Mouse (Mus musculus): ENCODE data around the gene Thop1. TPM values are rescaled to one million over a fixed set of nuclear protein-coding genes. Genes with fewer than 3 reads are reported as not detected.
"Not testable (repeated sequence)": the region's sequence is repeated elsewhere in the genome, so short reads cannot be mapped to it uniquely, and the experiment has no call there.

Thop1 gene
- polyA plus RNA-seq, 1 experiment: 139 TPM

DNA sequence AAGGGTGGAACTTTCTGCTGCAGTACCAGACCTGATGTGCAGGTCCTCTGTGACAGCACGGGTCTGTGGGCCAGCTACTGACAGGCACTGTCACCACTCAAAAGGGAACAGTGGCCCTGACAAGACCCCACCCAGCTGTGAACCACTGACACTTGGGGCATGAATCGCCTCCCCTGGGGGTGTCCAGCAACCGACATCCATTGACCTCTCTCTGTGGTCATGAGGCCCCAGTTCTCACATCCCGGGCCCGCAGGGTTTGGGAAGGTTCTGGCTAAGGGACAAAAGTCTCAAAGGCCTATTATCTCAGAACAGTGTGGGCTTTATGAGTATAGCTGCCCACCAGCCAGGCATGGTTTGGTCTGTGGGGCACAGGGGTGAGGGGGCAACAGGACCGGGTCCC, 14.7 kb upstream of the Thop1 start:
- Histone ChIP-seq H3K36me3 (ENCODE audit: control insufficient read depth, insufficient read depth) (peaks cover 3% of the 10 kb centered on the region), H3K27me3 (ENCODE audit: control insufficient read depth, insufficient read depth, insufficient read length) (no peaks in the 10 kb centered on the region), H3K4me3 (no peak overlapping the region), H3K79me2 (ENCODE audit: control insufficient read depth, insufficient read depth) (peaks cover 70% of the 10 kb centered on the region), H3ac (ENCODE audit: control insufficient read depth, insufficient read length) (no peak overlapping the region), H3K4me2 (ENCODE audit: low read depth) (no peak overlapping the region)
- TF ChIP-seq TCF3 (IDR thresholded peaks at IDR 0.05; ENCODE audit: insufficient read length, low read depth) (no peak), TCF12 (IDR thresholded peaks at IDR 0.05; ENCODE audit: insufficient read depth, poor library complexity, severe bottlenecking) (no peak), CEBPB (IDR thresholded peaks at IDR 0.05; ENCODE audit: insufficient read depth, poor library complexity, severe bottlenecking) (no peak), MYOD1 (IDR thresholded peaks at IDR 0.05; ENCODE audit: control insufficient read depth in 1 of 3, insufficient read length in 2 of 3, low read depth in 2 of 3) (no peak), REST (IDR thresholded peaks at IDR 0.05; ENCODE audit: insufficient read depth, insufficient read length) (no peak)

DNA sequence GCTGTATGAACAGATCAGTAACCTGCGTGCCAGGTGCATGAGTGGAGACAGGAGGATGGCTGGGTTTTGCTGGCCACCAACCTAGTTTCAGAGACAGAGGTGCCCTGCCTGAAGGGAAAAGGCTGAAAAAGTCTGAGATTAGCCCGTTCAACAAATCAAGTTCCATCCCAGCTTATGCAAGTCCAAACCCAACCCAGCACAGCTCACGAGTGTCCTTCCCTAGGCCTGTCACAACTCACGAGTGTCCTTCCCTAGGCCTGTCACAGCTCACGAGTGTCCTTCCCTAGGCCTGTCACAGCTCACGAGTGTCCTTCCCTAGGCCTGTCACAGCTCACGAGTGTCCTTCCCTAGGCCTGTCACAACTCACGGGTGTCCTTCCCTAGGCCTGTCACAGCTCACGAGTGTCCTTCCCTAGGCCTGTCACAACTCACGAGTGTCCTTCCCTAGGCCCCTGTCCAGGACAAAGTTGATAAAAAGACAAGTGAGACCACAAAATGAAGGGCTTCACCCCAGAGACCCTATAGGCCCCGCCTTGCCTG, 14.0 kb upstream of the Thop1 start:
- H3K36me3 ChIP-seq (ENCODE audit: control insufficient read depth, insufficient read depth); H3ac ChIP-seq (ENCODE audit: control insufficient read depth, insufficient read length); H3K4me3 ChIP-seq; H3K4me2 ChIP-seq (ENCODE audit: low read depth); H3K27me3 ChIP-seq (ENCODE audit: control insufficient read depth, insufficient read depth, insufficient read length): not testable (repeated sequence)
- H3K79me2 ChIP-seq (ENCODE audit: control insufficient read depth, insufficient read depth): peaks cover 70% of the 10 kb centered on the region

DNA sequence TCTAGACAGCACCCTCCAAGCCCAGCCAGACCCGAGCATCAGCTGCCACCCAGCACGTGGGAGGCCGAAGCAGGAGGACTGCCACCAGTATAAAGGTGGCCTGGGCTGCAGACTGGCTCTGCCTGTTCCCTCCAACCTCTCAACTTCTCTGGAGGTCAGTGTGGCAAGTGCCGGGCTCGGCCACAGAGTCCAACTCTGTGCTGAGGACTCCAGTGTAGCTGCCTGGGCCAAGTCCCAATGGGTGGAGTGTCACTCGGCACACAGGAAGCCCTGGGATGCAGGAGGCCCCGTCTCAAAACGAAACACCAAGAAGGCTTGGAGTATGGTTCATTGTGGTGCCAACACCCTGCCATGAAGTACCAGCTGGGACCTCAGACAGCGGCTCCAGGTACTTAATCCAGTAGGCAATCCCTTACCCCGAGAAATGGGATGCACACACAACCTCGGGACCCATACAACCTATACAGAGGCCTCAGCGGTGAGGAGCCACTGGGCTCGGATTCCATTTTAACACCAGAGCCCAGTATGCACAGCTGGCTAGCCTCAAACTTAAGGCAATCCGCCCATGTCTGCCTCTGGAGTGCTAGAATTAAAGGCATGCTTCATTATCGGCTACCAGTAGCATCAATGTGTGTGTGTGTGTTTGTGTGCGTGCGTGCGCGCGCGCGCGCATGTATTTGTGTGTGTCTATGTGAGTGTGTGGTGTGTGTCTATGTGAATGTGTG, 12.3 kb upstream of the Thop1 start:
- no peak overlapping the region for H3ac ChIP-seq (ENCODE audit: control insufficient read depth, insufficient read length)
- TF ChIP-seq POLR2AphosphoS2 (IDR thresholded peaks at IDR 0.05; ENCODE audit: insufficient read length, low read depth) (no peak), TCF3 (IDR thresholded peaks at IDR 0.05; ENCODE audit: insufficient read length, low read depth) (no peak), POLR2A (IDR thresholded peaks at IDR 0.05; ENCODE audit: insufficient read length, low read depth) (no peak), CEBPB (IDR thresholded peaks at IDR 0.05; ENCODE audit: insufficient read depth, poor library complexity, severe bottlenecking) (no peak), MYOD1 (IDR thresholded peaks at IDR 0.05; ENCODE audit: control insufficient read depth in 1 of 3, insufficient read length in 2 of 3, low read depth in 2 of 3) (no peak), MYOG (IDR thresholded peaks at IDR 0.05; ENCODE audit: control insufficient read depth in 1 of 3, insufficient read depth in 1 of 3, insufficient read length in 2 of 3, low read depth in 2 of 3) (no peak), USF1 (IDR thresholded peaks at IDR 0.05; ENCODE audit: low read depth) (no peak), MAX (IDR thresholded peaks at IDR 0.05; ENCODE audit: low read depth) (no peak)
- no peaks in the 10 kb centered on the region for H3K36me3 ChIP-seq (ENCODE audit: control insufficient read depth, insufficient read depth)
- no peaks in the 10 kb centered on the region for H3K27me3 ChIP-seq (ENCODE audit: control insufficient read depth, insufficient read depth, insufficient read length)
- H3K79me2 ChIP-seq (ENCODE audit: control insufficient read depth, insufficient read depth): peaks cover 70% of the 10 kb centered on the region
- no peak overlapping the region for H3K4me3 ChIP-seq
- no peak overlapping the region for H3K4me2 ChIP-seq (ENCODE audit: low read depth)

DNA sequence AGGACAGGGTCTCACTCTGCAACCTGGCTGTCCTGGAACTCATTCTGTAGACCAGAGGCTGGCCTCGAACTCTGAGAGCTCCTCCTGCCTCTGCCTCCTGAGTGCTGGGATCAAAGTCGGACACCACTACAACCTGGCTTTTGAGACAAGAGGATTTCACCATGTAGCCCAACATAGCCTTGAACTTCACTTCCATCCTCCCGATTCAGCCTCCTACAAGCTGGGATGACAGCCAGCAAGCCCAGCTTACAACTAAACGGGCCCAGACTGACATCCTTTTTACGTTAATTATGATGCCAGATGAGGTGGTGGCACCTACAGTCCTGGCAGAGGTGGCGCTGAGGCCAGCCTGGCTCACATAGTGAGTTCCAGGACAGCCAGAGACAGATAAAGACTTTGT, 10.9 kb upstream of the Thop1 start:
- peak overlapping the region; percentile 62 for H3ac ChIP-seq (ENCODE audit: control insufficient read depth, insufficient read length)
- TF ChIP-seq TCF12 (IDR thresholded peaks at IDR 0.05; ENCODE audit: insufficient read depth, poor library complexity, severe bottlenecking) (no peak), POLR2AphosphoS2 (IDR thresholded peaks at IDR 0.05; ENCODE audit: insufficient read length, low read depth) (no peak), MYOG (IDR thresholded peaks at IDR 0.05; ENCODE audit: control insufficient read depth in 1 of 3, insufficient read depth in 1 of 3, insufficient read length in 2 of 3, low read depth in 2 of 3) (no peak), MYOD1 (IDR thresholded peaks at IDR 0.05; ENCODE audit: control insufficient read depth in 1 of 3, insufficient read length in 2 of 3, low read depth in 2 of 3) (no peak), POLR2A (IDR thresholded peaks at IDR 0.05; ENCODE audit: insufficient read length, low read depth) (no peak), USF1 (IDR thresholded peaks at IDR 0.05; ENCODE audit: low read depth) (no peak), E2F4 (IDR thresholded peaks at IDR 0.05; ENCODE audit: insufficient read depth) (no peak)
- peak overlapping the region; percentile 96 for H3K4me2 ChIP-seq (ENCODE audit: low read depth)
- H3K27me3 ChIP-seq (ENCODE audit: control insufficient read depth, insufficient read depth, insufficient read length): no peaks in the 10 kb centered on the region
- no peaks in the 10 kb centered on the region for H3K36me3 ChIP-seq (ENCODE audit: control insufficient read depth, insufficient read depth)
- peaks cover 60% of the 10 kb centered on the region for H3K79me2 ChIP-seq (ENCODE audit: control insufficient read depth, insufficient read depth)
- H3K4me3 ChIP-seq: peak overlapping the region; percentile 94

DNA sequence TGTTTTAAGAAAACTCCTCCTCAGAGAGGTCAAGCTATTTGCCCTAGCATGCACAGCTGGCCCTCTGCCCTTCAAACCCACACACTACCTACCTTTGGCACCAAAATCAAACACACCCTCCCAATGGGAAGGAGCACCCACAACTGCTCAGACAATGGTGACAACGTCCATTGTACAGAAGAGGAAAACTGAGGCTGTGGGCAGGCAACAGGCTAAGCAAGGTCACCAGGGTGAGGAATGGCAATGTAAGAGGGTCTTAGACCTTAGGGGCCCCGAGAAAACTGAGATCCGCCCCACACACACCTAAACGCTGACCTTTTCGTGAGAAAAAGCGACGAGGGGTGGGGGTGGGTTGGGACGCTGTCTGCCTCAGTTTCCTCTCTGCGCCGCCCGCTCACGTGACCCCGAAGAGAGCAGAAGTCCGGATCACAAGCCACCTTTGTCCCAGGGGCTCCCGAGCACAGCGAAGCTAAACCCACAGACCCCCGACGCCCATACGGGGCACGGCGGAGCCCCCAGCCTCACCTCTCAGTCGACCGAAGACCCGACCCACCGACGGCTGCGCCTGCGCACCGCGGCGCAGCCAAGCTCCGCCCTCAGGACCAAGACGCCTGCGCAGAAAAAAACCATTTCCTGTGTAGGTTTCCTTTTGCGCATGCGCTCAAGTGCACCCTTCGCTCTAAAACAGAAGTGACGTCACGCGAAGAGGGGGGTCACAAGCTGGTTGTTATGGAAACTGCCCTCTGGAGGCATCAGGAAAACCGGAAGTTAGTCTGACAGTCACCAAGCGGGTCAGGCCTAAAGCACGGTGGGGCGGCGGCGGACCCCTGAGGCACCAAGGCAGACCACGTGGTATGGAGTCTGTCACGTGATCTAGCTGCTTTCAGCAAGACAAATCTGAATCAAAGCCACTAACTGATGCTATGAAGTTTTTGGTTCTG, 10.0 kb upstream of the Thop1 start, which contains the start of gene Sgta:
Gene Sgta, minus strand, starts transcription at position 579 of the 941 bp plus-strand sequence.
- Histone ChIP-seq H3K36me3 (ENCODE audit: control insufficient read depth, insufficient read depth) (no peaks in the 10 kb centered on the region), H3K27me3 (ENCODE audit: control insufficient read depth, insufficient read depth, insufficient read length) (no peaks in the 10 kb centered on the region), H3K4me2 (ENCODE audit: low read depth) (peak within 1 kb of the TSS; percentile 96), H3ac (ENCODE audit: control insufficient read depth, insufficient read length) (peak within 1 kb of the TSS; percentile 62), H3K79me2 (ENCODE audit: control insufficient read depth, insufficient read depth) (peaks cover 51% of the 10 kb centered on the region), H3K4me3 (peak within 1 kb of the TSS; percentile 94)
- no peak for TF ChIP-seq MYOG (IDR thresholded peaks at IDR 0.05; ENCODE audit: control insufficient read depth in 1 of 3, insufficient read depth in 1 of 3, insufficient read length in 2 of 3, low read depth in 2 of 3)
- no peak for TF ChIP-seq REST (IDR thresholded peaks at IDR 0.05; ENCODE audit: insufficient read depth, insufficient read length)
- peak; percentile 64 for TF ChIP-seq POLR2A (IDR thresholded peaks at IDR 0.05; ENCODE audit: insufficient read length, low read depth)
- TF ChIP-seq TCF3 (IDR thresholded peaks at IDR 0.05; ENCODE audit: insufficient read length, low read depth): no peak
- TF ChIP-seq CEBPB (IDR thresholded peaks at IDR 0.05; ENCODE audit: insufficient read depth, poor library complexity, severe bottlenecking): no peak
- TF ChIP-seq POLR2AphosphoS2 (IDR thresholded peaks at IDR 0.05; ENCODE audit: insufficient read length, low read depth): peak; percentile 65
- no peak for TF ChIP-seq SRF (IDR thresholded peaks at IDR 0.05; ENCODE audit: control insufficient read depth, insufficient read length, low read depth)
- TF ChIP-seq USF1 (IDR thresholded peaks at IDR 0.05; ENCODE audit: low read depth): peak; percentile 97

Measured in myocyte (in vitro differentiated cells).